Mouse (Mus musculus) ES-E14 (cell line): Measurements from ENCODE around the gene Mgat4a.
"Not testable (repeated sequence)": the region's sequence is repeated elsewhere in the genome, so short reads cannot be mapped to it uniquely, and the experiment has no call there.

Source experiments
- CHD2 ChIP-seq: IDR thresholded peaks from 2 replicates; pipeline ENCODE4 v1.6.1; 2014; ENCODE audit warnings: mild to moderate bottlenecking, low read depth, low read length, inconsistent platforms
- HCFC1 ChIP-seq: IDR thresholded peaks from 2 replicates; pipeline ENCODE4 v1.6.1; 2012; ENCODE audit warnings: low read length, inconsistent platforms, borderline replicate concordance; ENCODE audit not compliant: insufficient read depth
- MAFK ChIP-seq: IDR thresholded peaks from 2 replicates; pipeline ENCODE4 v1.6.1; 2014; ENCODE audit warnings: mild to moderate bottlenecking, low read depth, low read length, inconsistent platforms; ENCODE audit not compliant: insufficient read depth

- not testable (repeated sequence) for TF ChIP-seq MAFK, CHD2, HCFC1
Observed at GRCm38 (mm10) chr1:37499395-37499794, 41.4 kb downstream of the Mgat4a start.
